Mouse (Mus musculus) large intestine, adult 2 months (tissue): ENCODE results near the gene Prune1. TPM values are rescaled to one million over a fixed set of nuclear protein-coding genes. Genes with fewer than 3 reads are reported as not detected.
A peak's percentile ranks its signal among the peaks of the same experiment; 100 is the strongest.
"Not testable (repeated sequence)": the region's sequence is repeated elsewhere in the genome, so short reads cannot be mapped to it uniquely, and the experiment has no call there.

ENCODE experiments used
- DNase-seq: peaks from one replicate; pipeline ENCODE4 v3.0.0-alpha.2; 2012; ENCODE audit warnings: low read depth, low spot score
- whole genome bisulfite sequencing: fragments of 180-500 bp; shearing (Covaris S2); methylation state at CpG from one replicate; pipeline ENCODE4 v1.1.7; 2018; 5-methylcytosine and 5-hydroxymethylcytosine counted together
- polyA plus RNA-seq: library from polyadenylated mRNA; depleted of rRNA; stranded (reverse); fragments of >200 nt; gene quantifications from 2 replicates; pipeline ENCODE4 v1.2.3, GENCODE M21; 2012; rRNA removed

The Prune1 gene
- polyA plus RNA-seq, 1 experiment: 15.7 TPM

- 31% methylated on average over 6 of the region's 6 CpGs for WGBS
- no peak for DNase-seq
Measured at GRCm38 (mm10) chr3:95224295-95224694, 57.6 kb downstream of the Prune1 start.

GRCm38 (mm10) chr3:95223041-95223440 is 58.8 kb downstream of the Prune1 start:
- no peak for DNase-seq
- WGBS: 61% methylated on average over 2 of the region's 2 CpGs

- DNase-seq: no peak
- WGBS: 70% methylated on average over 6 of the region's 6 CpGs
Measured at GRCm38 (mm10) chr3:95218466-95219137, 63.3 kb downstream of the Prune1 start.

GRCm38 (mm10) chr3:95217255-95218134 is 64.4 kb downstream of the Prune1 start, which contains the start of gene Gabpb2:
Gene Gabpb2, minus strand, starts transcription at chr3:95217916.
- peak; percentile 65 for DNase-seq
- WGBS: under 1% methylated on average over 56 of the region's 56 CpGs

- no peak for DNase-seq
- WGBS: 2% methylated on average over 4 of the region's 4 CpGs
Measured at GRCm38 (mm10) chr3:95216655-95217254, 65.1 kb downstream of the Prune1 start.

- 96% methylated on average over 1 of the region's 1 CpGs for whole genome bisulfite sequencing
- DNase-seq: no peak
Measured at GRCm38 (mm10) chr3:95213609-95213975, 68.3 kb downstream of the Prune1 start.

- WGBS: 85% methylated on average over 10 of the region's 10 CpGs
Measured at GRCm38 (mm10) chr3:95212889-95213608, 68.8 kb downstream of the Prune1 start.

GRCm38 (mm10) chr3:95210585-95210984 is 71.3 kb downstream of the Prune1 start:
- no peak for DNase-seq
- 58% methylated on average over 2 of the region's 2 CpGs for WGBS

More at GRCm38 (mm10) chr3:95212889-95213608, 68.8 kb downstream of the Prune1 start:
- DNase-seq: not testable (repeated sequence)

GRCm38 (mm10) chr3:95208286-95208685 is 73.6 kb downstream of the Prune1 start:
- no peak for DNase-seq
- 76% methylated on average over 4 of the region's 4 CpGs for WGBS

- DNase-seq: no peak
- 93% methylated on average over 6 of the region's 6 CpGs for WGBS
Measured at GRCm38 (mm10) chr3:95203880-95204279, 78.0 kb downstream of the Prune1 start.

Other genes with a start within 250 kb of the Prune1 start
- gene Psmd4, start 239.5 kb downstream of the Prune1 start, polyA plus RNA-seq: 138 and 153 TPM in 2 replicates
- gene Pip5k1a, start 175.1 kb downstream of the Prune1 start, polyA plus RNA-seq: 12.1 and 15.6 TPM in 2 replicates
- gene Vps72, start 171.1 kb downstream of the Prune1 start, polyA plus RNA-seq: 38.7 and 48.3 TPM in 2 replicates
- gene Tmod4, start 157.6 kb downstream of the Prune1 start, polyA plus RNA-seq: 0.71 and 0.73 TPM in 2 replicates
- 45.6 and 51.2 TPM in 2 replicates for gene Scnm1, start 148.1 kb downstream of the Prune1 start, polyA plus RNA-seq
- gene Lysmd1, start 148.0 kb downstream of the Prune1 start, polyA plus RNA-seq: 7.6 and 7.7 TPM in 2 replicates
- gene Tnfaip8l2, start 139.7 kb downstream of the Prune1 start, polyA plus RNA-seq: 30.8 and 46.2 TPM in 2 replicates
- 1.4 and 2.6 TPM in 2 replicates for gene Sema6c, start 121.6 kb downstream of the Prune1 start, polyA plus RNA-seq
- gene Gabpb2, start 64.2 kb downstream of the Prune1 start, polyA plus RNA-seq: 9.2 and 16.1 TPM in 2 replicates
- gene Cdc42se1, start 53.3 kb downstream of the Prune1 start, polyA plus RNA-seq: 67.2 and 80.0 TPM in 2 replicates
- 18.9 and 21.6 TPM in 2 replicates for gene Mllt11, start 49.9 kb downstream of the Prune1 start, polyA plus RNA-seq
- 0.05 TPM in 2 replicates for gene Gm128, start 40.5 kb downstream of the Prune1 start, polyA plus RNA-seq
- gene Bnipl, start 30.9 kb downstream of the Prune1 start, polyA plus RNA-seq: 0.24 and 0.36 TPM in 2 replicates
- gene Mindy1, start 731 bp downstream of the Prune1 start, polyA plus RNA-seq: 71.9 and 82.6 TPM in 2 replicates
- 0.84 and 1.1 TPM in 2 replicates for gene Anxa9, start 25.1 kb upstream of the Prune1 start, polyA plus RNA-seq
- gene Cers2, start 32.7 kb upstream of the Prune1 start, polyA plus RNA-seq: 76.3 and 101 TPM in 2 replicates
- gene Setdb1, start 75.1 kb upstream of the Prune1 start, polyA plus RNA-seq: 9.8 and 13.4 TPM in 2 replicates
- gene 4930558C23Rik, start 120.8 kb upstream of the Prune1 start, polyA plus RNA-seq: not detected in 2 replicates
- 15.8 and 23.9 TPM in 2 replicates for gene Arnt, start 152.3 kb upstream of the Prune1 start, polyA plus RNA-seq
- gene Ctsk, start 217.2 kb upstream of the Prune1 start, polyA plus RNA-seq: 2.7 and 3.3 TPM in 2 replicates
- gene Ctss, start 244.7 kb upstream of the Prune1 start, polyA plus RNA-seq: 68.2 and 83.0 TPM in 2 replicates